Mouse (Mus musculus): ENCODE results near the gene Nck1.

GRCm38 (mm10) chr9:100555686-100556085, 9.8 kb upstream of the Nck1 start:
- TF ChIP-seq CTCF (IDR thresholded peaks at IDR 0.05; ENCODE audit: insufficient read depth, low read depth, low read length) (no peak), POLR2A (IDR thresholded peaks at IDR 0.05; ENCODE audit: insufficient read depth, low read depth, low read length) (no peak)
